Mouse (Mus musculus) thymus, postnatal 0 days (tissue): ENCODE measurements around the gene Bach2. TPM values are rescaled to one million over a fixed set of nuclear protein-coding genes. Genes with fewer than 3 reads are reported as not detected.

ENCODE experiments used
- DNase-seq: peaks from one replicate; pipeline ENCODE4 v3.0.0-alpha.2; 2015; ENCODE audit warnings: low spot score
- polyA plus RNA-seq: library from polyadenylated mRNA; unstranded; fragments of >200 nt; fragmentation: Nextera tagmentation; extraction: Ambion mirVana; gene quantifications from 2 replicates; pipeline ENCODE4 v1.2.1, GENCODE M21; 2015

The Bach2 gene
- polyA plus RNA-seq, 1 experiment from 2014 or later: 4.8 TPM

DNA sequence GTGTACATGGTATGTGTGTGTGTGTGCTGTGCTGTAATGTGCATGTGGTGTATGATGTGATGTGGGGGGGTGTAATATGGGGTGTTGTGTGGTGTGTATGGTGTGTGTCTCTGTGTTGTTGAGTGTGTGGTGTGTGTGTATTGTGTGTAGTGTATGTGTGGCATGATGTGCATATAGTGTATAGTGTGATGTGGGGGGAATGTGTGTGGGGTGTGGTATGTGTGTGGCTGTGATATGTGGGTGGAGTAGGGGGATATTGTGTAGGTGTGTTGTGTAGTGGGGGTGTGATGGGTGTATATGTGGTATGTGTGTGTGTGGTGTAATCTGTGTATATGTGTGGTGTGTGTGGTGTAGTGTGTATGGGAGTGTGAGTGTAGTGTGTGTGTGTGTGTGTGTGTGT lies 15.0 kb upstream of the Bach2 start:
- DNase-seq: no peak

DNA sequence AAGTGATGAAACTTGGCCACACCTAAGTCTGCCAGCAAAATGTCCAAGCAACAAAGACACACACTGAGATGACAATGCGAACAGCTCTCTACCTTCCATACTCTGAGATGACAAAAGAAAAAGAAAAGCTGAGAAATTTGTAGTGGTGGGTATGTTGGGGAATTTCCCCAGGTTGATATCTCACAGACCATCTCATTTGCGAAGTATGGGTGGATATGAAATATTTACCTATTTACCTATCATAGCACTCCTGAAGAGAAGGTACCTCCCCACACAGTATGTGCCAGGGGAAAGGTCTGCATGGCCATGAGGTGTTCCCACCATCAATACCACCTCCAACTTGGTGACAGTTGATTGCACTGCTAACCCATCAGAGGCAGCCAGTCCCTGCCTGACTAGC lies 13.4 kb upstream of the Bach2 start:
- no peak for DNase-seq

GRCm38 (mm10) chr4:32227970-32228557 lies 10.5 kb upstream of the Bach2 start:
- DNase-seq: no peak

GRCm38 (mm10) chr4:32229266-32229665 lies 9.3 kb upstream of the Bach2 start:
- no peak for DNase-seq

GRCm38 (mm10) chr4:32231258-32232055 lies 7.1 kb upstream of the Bach2 start:
- DNase-seq: no peak

GRCm38 (mm10) chr4:32235920-32236705 lies 2.5 kb upstream of the Bach2 start:
- DNase-seq: no peak

GRCm38 (mm10) chr4:32238921-32239748 lies 531 bp downstream of the Bach2 start:
- DNase-seq: peak; percentile 60

DNA sequence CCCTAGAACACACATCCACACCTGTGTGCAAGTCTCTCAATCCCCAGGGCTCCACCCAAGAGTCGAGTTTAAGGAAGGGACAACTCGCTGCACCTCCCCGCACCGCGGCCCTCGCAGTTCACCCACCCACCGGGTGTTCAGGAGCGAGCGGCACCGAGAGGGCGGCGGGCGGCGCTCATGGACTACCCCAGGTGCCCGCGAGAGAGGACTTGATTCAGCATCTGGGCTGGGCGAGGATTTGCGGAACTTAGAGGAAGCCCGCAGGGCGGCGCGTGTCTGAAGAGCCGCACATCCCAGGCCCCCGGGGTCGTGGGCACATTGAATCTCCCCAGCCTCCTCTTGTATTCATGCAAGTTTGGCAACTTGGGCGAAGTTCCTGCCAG lies 1.1 kb downstream of the Bach2 start:
- peak; percentile 67 for DNase-seq

GRCm38 (mm10) chr4:32240457-32241030 lies 1.9 kb downstream of the Bach2 start:
- no peak for DNase-seq

- no peak for DNase-seq
Observed at GRCm38 (mm10) chr4:32241351-32241980, 2.9 kb downstream of the Bach2 start.

- DNase-seq: no peak
Observed at GRCm38 (mm10) chr4:32242122-32242615, 3.6 kb downstream of the Bach2 start.

GRCm38 (mm10) chr4:32243458-32243857 lies 4.9 kb downstream of the Bach2 start:
- DNase-seq: no peak

DNA sequence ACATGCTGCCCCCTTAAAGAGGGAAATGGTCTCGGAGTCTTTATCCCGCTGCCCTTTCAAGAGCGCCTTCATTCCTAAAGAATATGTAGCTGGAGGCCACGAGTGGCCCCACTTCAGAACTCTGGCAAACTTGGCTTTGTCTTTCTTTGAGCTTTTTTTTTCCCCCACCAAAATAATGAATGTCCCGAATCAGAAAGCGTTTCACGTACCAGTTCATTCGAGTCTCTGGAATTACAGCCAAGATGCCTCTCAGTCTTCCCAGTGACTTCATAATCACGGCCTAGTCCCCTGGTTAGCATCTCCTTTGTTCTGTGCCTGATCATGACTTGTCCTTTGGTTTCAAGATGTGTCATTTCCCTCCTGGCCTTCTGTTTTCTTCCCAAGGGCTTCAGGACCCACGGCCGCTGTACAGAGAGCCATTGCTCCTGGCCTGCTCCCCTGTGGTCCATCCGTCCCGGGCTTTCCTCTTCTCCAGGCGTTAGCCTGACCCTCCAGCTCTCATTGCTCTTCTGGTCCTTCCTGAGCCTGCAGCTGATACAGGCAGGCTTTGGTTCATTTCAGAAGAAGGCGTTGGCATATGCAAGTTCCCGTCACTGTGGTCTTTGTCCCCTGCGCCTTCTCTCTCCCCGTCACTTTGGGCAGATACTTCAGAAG lies 5.6 kb downstream of the Bach2 start:
- DNase-seq: no peak

- no peak for DNase-seq
Observed at GRCm38 (mm10) chr4:32245586-32245985, 7.0 kb downstream of the Bach2 start.

DNA sequence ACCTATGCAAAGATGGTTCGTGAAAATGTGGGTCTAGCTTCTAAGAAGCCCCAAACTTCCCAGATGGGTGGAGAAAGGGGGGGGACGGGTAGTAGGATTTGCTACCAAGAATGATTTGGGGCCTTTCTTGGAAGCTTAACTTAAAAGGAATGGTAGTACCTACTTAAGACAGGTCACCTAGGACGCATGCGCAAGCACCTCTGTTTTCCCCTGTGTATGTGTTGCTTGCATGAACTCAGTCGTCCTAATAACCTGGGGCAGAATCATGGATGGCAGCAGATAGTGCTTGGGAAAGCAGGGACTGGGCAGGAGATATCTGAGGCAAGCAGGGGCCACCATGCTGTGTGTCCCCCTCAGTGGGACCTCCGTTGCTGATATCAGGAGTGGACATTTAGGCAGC lies 7.4 kb downstream of the Bach2 start:
- DNase-seq: no peak

DNA sequence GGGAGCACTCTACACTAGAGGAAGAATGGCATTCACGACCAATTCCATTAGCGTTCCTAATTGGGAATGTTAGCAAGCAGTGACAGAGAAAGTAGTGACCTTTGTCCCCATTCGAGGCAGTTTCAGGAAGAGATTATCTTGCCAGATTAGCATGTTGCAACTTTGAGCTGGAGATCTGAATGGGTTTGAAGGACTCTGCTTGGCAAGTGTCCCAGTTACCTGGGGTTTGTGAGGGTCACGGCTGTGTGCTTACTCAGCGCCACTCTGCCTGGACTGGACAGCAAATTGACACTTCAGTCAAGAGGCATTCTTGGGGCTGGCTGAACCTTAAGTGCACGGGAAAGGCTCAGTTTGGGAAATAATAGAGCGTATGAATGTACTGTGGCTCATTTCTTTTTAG lies 8.2 kb downstream of the Bach2 start:
- DNase-seq: no peak

DNA sequence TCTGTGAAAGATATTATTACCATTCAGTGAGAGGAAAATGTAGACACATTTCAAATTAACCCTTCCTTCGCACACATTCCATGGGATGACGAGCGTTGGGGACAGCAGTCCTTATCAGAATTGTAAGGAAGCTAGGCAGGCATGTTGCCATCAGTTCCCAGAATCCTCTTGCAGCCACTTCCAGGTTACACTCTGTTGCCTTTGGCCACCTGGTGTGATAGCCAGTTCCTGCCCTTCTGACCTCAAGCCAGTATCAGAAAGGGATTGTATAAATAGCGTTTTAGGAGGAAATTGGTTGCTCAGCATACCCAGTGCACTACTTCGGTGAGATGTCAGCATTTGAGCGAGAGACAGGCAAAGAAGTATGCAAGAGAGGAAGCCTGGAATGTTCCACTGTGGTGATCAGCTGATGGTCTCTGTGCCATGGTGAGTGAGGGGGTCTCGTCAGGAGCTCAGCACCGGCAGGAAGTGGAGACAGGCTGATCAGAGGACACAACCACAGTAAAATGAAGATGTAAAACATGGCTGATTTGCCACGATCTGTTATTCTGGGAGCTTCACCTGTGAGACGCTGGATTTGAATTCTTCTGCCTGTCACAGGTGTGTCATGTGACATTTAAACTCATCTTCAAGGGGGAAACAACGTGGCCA lies 9.0 kb downstream of the Bach2 start:
- no peak for DNase-seq

DNA sequence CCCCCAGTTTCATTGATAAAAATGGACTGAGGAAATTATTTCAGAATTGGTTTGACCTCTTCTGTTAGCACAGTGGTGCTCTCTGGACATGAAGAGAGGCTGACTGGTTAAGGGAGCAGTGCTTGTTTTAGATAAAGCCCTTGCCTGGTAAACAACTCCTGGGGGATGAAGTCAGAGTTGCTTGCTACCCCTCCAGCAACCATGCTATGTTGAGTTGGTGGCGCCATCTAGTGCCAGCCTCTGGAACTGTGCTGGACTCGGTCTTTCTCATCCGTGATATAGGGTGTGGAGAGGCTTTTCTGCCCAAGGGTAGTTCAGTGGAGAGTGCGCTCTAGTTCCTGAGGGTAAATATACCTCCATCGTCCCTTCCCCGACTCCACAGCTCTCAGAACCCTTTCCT lies 9.6 kb downstream of the Bach2 start:
- DNase-seq: peak; percentile 90

GRCm38 (mm10) chr4:32248990-32249393 lies 10.4 kb downstream of the Bach2 start:
- DNase-seq: no peak
